Mouse (Mus musculus) right cerebral cortex, postnatal 4 days (tissue): ENCODE measurements around the gene Igfbpl1.

ENCODE experiments used
- DNase-seq: peaks from one replicate; pipeline ENCODE4 v3.0.0-alpha.2; 2022

Igfbpl1 gene

GRCm38 (mm10) chr4:45769141-45769540 lies 57.6 kb downstream of the Igfbpl1 start:
- no peak for DNase-seq

GRCm38 (mm10) chr4:45767891-45768558 lies 58.7 kb downstream of the Igfbpl1 start:
- peak; percentile 47 for DNase-seq

- no peak for DNase-seq
Measured at GRCm38 (mm10) chr4:45766774-45767173, 59.9 kb downstream of the Igfbpl1 start.

- DNase-seq, result no peak
Measured at GRCm38 (mm10) chr4:45765565-45766201, 61.0 kb downstream of the Igfbpl1 start.

GRCm38 (mm10) chr4:45765121-45765564 lies 61.6 kb downstream of the Igfbpl1 start:
- peak; percentile 27 for DNase-seq

GRCm38 (mm10) chr4:45764141-45764494 lies 62.6 kb downstream of the Igfbpl1 start:
- no peak for DNase-seq

- peak; percentile 29 for DNase-seq
Measured at GRCm38 (mm10) chr4:45763288-45764140, 63.2 kb downstream of the Igfbpl1 start.

- DNase-seq, result no peak
Measured at GRCm38 (mm10) chr4:45762600-45762999, 64.1 kb downstream of the Igfbpl1 start.
